Mouse (Mus musculus) cortical plate, adult 2 months (tissue): Measurements from ENCODE around the gene Mllt1.

Experiments
- CTCF ChIP-seq: fragments of 200-500 bp; IDR thresholded peaks from 2 replicates; pipeline ENCODE4 v1.5.1; 2011; ENCODE audit warnings: mild to moderate bottlenecking, control low read depth, low read length; ENCODE audit not compliant: insufficient read depth; ENCODE audit errors: extremely low read depth
- POLR2A ChIP-seq: fragments of 200-500 bp; IDR thresholded peaks from 2 replicates; pipeline ENCODE4 v1.6.1; 2011; ENCODE audit warnings: mild to moderate bottlenecking, low read length, control low read depth; ENCODE audit not compliant: insufficient read depth; ENCODE audit errors: extremely low read depth

DNA sequence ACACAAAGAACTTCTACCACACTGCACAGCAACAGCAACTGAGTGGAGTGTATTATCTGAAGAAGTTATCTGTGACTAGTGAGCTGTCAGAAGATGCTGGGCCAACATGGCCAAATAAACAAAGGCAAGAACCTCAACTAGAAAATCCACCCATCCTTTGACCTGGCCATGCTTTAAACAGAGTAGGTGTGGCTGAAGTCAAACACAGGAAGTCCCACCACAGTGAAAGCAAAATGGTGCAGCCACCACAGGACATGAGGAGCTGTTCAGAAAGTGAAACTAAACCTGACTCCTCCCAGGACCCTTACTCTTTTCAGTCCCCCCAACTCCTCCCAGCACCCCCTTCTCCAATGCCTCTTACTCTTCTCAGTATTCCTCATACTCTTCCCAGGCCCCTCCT lies 21.8 kb downstream of the Mllt1 start:
- TF ChIP-seq POLR2A, result no peak
- no peak for TF ChIP-seq CTCF
